Mouse (Mus musculus): ENCODE measurements around the gene Slc25a54. TPM values are rescaled to one million over a fixed set of nuclear protein-coding genes. Genes with fewer than 3 reads are reported as not detected.
A peak's percentile ranks its signal among the peaks of the same experiment; 100 is the strongest.

Gene Slc25a54
- polyA plus RNA-seq, 1 experiment = not detected

GRCm38 (mm10) chr3:109051946-109052331, 28.3 kb upstream of the Slc25a54 start:
- Histone ChIP-seq H3K36me3 (replicated peaks; ENCODE audit: low read length) (no peaks in the 10 kb centered on the region), H3K4me3 (replicated peaks) (no peak overlapping the region), H3K9me3 (no peaks in the 10 kb centered on the region), H3K27me3 (replicated peaks) (peaks cover 3% of the 10 kb centered on the region), H3K4me1 (peaks cover 24% of the 10 kb centered on the region)
- TF ChIP-seq GATA1 (IDR thresholded peaks at IDR 0.05; ENCODE audit: borderline replicate concordance, low read length) (no peak), FLI1 (IDR thresholded peaks at IDR 0.05; ENCODE audit: low read length) (no peak)

DNA sequence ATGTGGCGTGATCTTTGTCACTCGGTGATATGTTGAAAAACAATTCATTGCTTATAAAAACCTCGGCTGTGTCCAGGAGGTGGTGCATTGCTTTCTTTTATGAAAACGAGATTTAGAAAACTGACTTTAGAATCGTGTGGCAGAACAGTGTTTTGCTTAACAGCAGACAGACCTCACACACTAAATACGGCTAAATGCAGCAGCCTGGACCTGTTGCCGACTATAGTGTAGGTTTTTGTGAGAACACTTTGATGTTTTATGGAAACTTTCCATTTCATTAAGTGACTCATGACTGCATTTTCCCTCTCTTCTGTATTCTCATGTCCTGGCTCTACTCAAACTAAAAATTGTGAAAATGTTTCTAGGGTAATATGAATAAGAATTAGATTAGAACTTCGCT, 20.4 kb upstream of the Slc25a54 start:
- H3K4me1 ChIP-seq = no peaks in the 10 kb centered on the region
- no peaks in the 10 kb centered on the region for H3K9me3 ChIP-seq
- H3K36me3 ChIP-seq (replicated peaks; ENCODE audit: low read length) = no peaks in the 10 kb centered on the region
- H3K27me3 ChIP-seq (replicated peaks) = peaks cover 19% of the 10 kb centered on the region
- TF ChIP-seq FLI1 (IDR thresholded peaks at IDR 0.05; ENCODE audit: low read length) (no peak), GATA1 (IDR thresholded peaks at IDR 0.05; ENCODE audit: borderline replicate concordance, low read length) (no peak)
- no peak overlapping the region for H3K4me3 ChIP-seq (replicated peaks)

DNA sequence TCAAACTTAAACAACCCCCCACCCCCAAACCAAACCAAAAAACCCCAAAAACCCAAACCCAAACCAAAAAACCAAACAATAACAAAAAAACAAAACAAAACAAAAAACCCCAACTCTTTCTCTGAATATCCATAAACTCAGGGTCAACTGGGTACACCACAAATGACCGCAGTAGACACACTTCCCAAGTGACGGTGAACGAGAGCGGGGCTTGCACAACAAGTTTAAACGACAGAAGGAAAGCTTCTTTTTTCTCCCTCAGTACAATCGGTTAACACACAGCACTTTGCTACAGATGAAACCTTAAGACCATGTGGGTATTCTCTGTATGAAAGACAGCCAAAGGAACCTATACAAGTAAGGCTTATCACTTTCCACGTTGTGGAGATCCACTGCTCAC, 17.9 kb upstream of the Slc25a54 start:
- Histone ChIP-seq H3K4me3 (replicated peaks) (no peak overlapping the region), H3K27me3 (replicated peaks) (peaks cover 17% of the 10 kb centered on the region), H3K9me3 (no peaks in the 10 kb centered on the region), H3K36me3 (replicated peaks; ENCODE audit: low read length) (no peaks in the 10 kb centered on the region), H3K4me1 (0 out of 2 replicates have a peak, but pooled peaks cover 4% of the 10 kb centered on the region)
- TF ChIP-seq GATA1 (IDR thresholded peaks at IDR 0.05; ENCODE audit: borderline replicate concordance, low read length) (no peak), FLI1 (IDR thresholded peaks at IDR 0.05; ENCODE audit: low read length) (no peak)

GRCm38 (mm10) chr3:109062989-109063388, 17.3 kb upstream of the Slc25a54 start:
- Histone ChIP-seq H3K27me3 (replicated peaks) (peaks cover 17% of the 10 kb centered on the region), H3K4me3 (replicated peaks) (no peak overlapping the region), H3K36me3 (replicated peaks; ENCODE audit: low read length) (no peaks in the 10 kb centered on the region), H3K9me3 (no peaks in the 10 kb centered on the region), H3K4me1 (0 out of 2 replicates have a peak, but pooled peaks cover 4% of the 10 kb centered on the region)
- no peak for TF ChIP-seq FLI1 (IDR thresholded peaks at IDR 0.05; ENCODE audit: low read length)
- no peak for TF ChIP-seq GATA1 (IDR thresholded peaks at IDR 0.05; ENCODE audit: borderline replicate concordance, low read length)

DNA sequence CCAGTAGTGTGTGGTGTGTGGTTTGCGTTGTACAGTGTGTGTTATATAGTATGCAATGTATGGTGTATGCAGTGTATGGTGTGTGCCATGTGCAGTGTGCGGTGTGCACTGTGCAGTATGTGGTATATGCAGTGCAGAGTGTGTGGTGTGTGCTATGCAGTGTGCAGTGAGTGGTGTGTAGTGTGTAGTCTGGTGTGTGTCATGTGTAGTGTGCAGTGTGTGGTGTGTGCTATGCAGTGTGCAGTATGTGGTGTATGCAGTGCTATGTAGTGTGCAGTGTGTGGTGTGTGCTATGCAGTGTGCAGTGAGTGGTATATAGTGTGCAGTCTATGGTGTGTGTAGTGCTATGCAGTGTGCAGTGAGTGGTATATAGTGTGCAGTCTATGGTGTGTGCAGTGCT, 4.1 kb downstream of the Slc25a54 start:
- Histone ChIP-seq H3K4me1 (peaks cover 3% of the 10 kb centered on the region; the same call in 1 of the 2 replicates), H3K27me3 (replicated peaks) (peaks cover 16% of the 10 kb centered on the region), H3K9me3 (no peaks in the 10 kb centered on the region), H3K4me3 (replicated peaks) (peak overlapping the region; percentile 86), H3K36me3 (replicated peaks; ENCODE audit: low read length) (no peaks in the 10 kb centered on the region)
- TF ChIP-seq GATA1 (IDR thresholded peaks at IDR 0.05; ENCODE audit: borderline replicate concordance, low read length) (peak; percentile 40; the same call in 1 of the 3 replicates), FLI1 (IDR thresholded peaks at IDR 0.05; ENCODE audit: low read length) (no peak)

- H3K4me3 ChIP-seq (replicated peaks) = no peak overlapping the region
- peaks cover 3% of the 10 kb centered on the region; the same call in 1 of the 2 replicates for H3K9me3 ChIP-seq
- TF ChIP-seq FLI1 (IDR thresholded peaks at IDR 0.05; ENCODE audit: low read length) (no peak), GATA1 (IDR thresholded peaks at IDR 0.05; ENCODE audit: borderline replicate concordance, low read length) (no peak)
- H3K36me3 ChIP-seq (replicated peaks; ENCODE audit: low read length) = no peaks in the 10 kb centered on the region
- H3K27me3 ChIP-seq (replicated peaks) = peaks cover 7% of the 10 kb centered on the region
- H3K4me1 ChIP-seq = peaks cover 3% of the 10 kb centered on the region
Measured at GRCm38 (mm10) chr3:109088460-109088859, 8.2 kb downstream of the Slc25a54 start.

GRCm38 (mm10) chr3:109104702-109105101, 24.4 kb downstream of the Slc25a54 start:
- Histone ChIP-seq H3K4me3 (replicated peaks) (no peak overlapping the region), H3K9me3 (peaks cover 3% of the 10 kb centered on the region; the same call in 1 of the 2 replicates), H3K36me3 (replicated peaks; ENCODE audit: low read length) (no peaks in the 10 kb centered on the region), H3K4me1 (no peaks in the 10 kb centered on the region), H3K27me3 (replicated peaks) (peaks cover 6% of the 10 kb centered on the region)
- TF ChIP-seq FLI1 (IDR thresholded peaks at IDR 0.05; ENCODE audit: low read length) (no peak), GATA1 (IDR thresholded peaks at IDR 0.05; ENCODE audit: borderline replicate concordance, low read length) (no peak)

GRCm38 (mm10) chr3:109117136-109117535, 36.9 kb downstream of the Slc25a54 start:
- H3K4me3 ChIP-seq (replicated peaks) = no peak overlapping the region
- peaks cover 17% of the 10 kb centered on the region for H3K4me1 ChIP-seq
- no peaks in the 10 kb centered on the region for H3K27me3 ChIP-seq (replicated peaks)
- peaks cover 28% of the 10 kb centered on the region for H3K9me3 ChIP-seq
- TF ChIP-seq FLI1 (IDR thresholded peaks at IDR 0.05; ENCODE audit: low read length) (no peak), GATA1 (IDR thresholded peaks at IDR 0.05; ENCODE audit: borderline replicate concordance, low read length) (no peak)
- H3K36me3 ChIP-seq (replicated peaks; ENCODE audit: low read length) = no peaks in the 10 kb centered on the region

DNA sequence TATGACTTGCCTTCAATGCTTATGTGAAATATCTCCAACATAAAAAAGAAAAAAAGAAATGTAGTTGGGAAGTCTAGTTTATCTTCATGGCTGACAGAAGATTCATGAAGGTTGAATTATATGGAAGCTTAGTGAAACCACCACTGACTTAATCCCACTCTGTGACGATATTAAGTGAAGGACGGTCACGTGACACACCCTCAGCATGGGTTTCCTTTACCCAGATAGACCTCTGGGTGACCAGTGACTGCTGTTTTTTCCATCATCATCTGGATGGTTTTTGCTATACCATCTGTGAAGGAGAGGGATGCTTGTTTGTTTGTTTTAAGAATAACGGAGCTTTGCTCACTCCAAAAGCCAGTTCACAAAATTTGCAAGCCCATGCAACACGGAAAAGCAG, 39.3 kb downstream of the Slc25a54 start:
- H3K9me3 ChIP-seq = peaks cover 12% of the 10 kb centered on the region
- H3K4me3 ChIP-seq (replicated peaks) = no peak overlapping the region
- no peak for TF ChIP-seq GATA1 (IDR thresholded peaks at IDR 0.05; ENCODE audit: borderline replicate concordance, low read length)
- no peak for TF ChIP-seq FLI1 (IDR thresholded peaks at IDR 0.05; ENCODE audit: low read length)
- H3K36me3 ChIP-seq (replicated peaks; ENCODE audit: low read length) = no peaks in the 10 kb centered on the region
- no peaks in the 10 kb centered on the region for H3K27me3 ChIP-seq (replicated peaks)
- H3K4me1 ChIP-seq = peaks cover 40% of the 10 kb centered on the region

DNA sequence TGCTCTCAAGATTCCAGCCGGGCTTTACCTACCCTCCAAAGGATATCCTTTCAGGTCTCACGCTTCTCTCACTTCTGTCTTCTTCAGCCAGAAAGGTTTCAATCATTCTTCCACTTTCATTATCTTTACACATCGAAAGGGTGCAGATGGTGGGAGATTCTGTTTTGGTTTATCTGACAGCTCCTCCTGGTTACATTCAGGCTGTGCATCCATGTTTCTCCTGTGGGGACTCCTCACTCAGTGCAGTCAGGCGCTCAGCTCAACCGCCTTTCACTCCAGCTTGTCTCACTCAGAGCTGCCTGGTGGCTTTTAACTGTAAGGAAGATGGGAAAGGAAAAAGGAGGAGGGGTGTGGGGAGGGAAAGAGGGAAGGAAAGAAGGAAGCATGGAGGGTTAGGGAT, 39.7 kb downstream of the Slc25a54 start:
- H3K9me3 ChIP-seq = peaks cover 8% of the 10 kb centered on the region
- H3K36me3 ChIP-seq (replicated peaks; ENCODE audit: low read length) = no peaks in the 10 kb centered on the region
- no peak for TF ChIP-seq GATA1 (IDR thresholded peaks at IDR 0.05; ENCODE audit: borderline replicate concordance, low read length)
- TF ChIP-seq FLI1 (IDR thresholded peaks at IDR 0.05; ENCODE audit: low read length) = no peak

More for the DNA sequence above, 39.7 kb downstream of the Slc25a54 start:
- Histone ChIP-seq H3K4me3 (replicated peaks) (no peak overlapping the region), H3K4me1 (peaks cover 42% of the 10 kb centered on the region), H3K27me3 (replicated peaks) (no peaks in the 10 kb centered on the region)

Data from megakaryocyte, embryonic 14.5 days (primary cell).